Mouse (Mus musculus) CD4-positive, CD25-positive, alpha-beta regulatory T cell, adult 4 months (primary cell): ENCODE results near the gene Nek7. TPM values are rescaled to one million over a fixed set of nuclear protein-coding genes. Genes with fewer than 3 reads are reported as not detected.

Source experiments
- ATAC-seq: one replicate; pipeline ENCODE4 v1.8.0; 2017
- polyA plus RNA-seq, 2 experiments: library from polyadenylated mRNA; unstranded; fragments of 100-300 nt; shearing (Covaris generic); gene quantifications; one replicate each; pipeline ENCODE4 v1.2.1; 2017

The Nek7 gene
- polyA plus RNA-seq, 2 experiments from 2014 or later, result 58.1 to 74.3 TPM

- ATAC-seq, result no peak
These were observed 112.4 kb downstream of the Nek7 start for GRCm38 (mm10) chr1:138507446-138508043.

DNA sequence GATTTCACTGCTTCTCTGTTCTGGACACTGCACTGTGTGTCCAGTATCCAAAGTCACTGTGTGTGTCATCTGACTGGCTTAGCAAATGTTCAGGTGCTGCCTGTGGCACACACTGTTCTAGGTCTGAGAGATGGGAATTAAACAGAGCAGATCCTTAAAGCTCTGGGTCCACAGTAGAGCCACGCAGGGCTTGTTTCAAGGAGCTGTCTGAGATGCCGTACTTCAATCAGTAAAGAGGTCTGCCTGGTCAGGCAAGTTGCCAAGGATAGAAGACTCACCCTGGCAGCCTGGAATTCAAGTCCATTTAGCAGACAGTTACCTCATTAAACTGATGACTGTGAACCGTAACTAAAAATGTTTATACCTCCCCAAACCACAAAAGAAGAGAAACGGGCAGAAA is 112.9 kb downstream of the Nek7 start:
- no peak for ATAC-seq

DNA sequence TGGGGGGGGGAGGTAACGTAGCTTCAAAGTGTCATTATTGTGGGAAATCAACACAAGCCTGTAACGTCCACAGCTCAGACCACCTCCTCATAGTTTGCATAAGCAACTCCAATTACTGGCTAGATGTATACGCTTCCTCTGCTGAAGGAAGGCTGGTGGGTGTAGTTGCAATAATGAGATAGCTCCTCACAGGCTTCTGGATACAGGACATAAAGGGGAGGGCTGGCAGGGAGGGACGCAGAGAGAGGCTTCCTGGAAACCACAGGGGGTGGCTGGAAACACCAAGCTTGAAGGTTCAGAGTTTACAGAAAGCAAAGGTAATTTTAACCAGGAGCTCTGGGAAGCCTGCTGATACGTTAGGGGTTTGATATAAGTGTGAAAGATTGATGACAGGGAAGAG is 115.7 kb downstream of the Nek7 start:
- ATAC-seq, result no peak

GRCm38 (mm10) chr1:138500691-138501090 is 119.2 kb downstream of the Nek7 start:
- ATAC-seq, result no peak

DNA sequence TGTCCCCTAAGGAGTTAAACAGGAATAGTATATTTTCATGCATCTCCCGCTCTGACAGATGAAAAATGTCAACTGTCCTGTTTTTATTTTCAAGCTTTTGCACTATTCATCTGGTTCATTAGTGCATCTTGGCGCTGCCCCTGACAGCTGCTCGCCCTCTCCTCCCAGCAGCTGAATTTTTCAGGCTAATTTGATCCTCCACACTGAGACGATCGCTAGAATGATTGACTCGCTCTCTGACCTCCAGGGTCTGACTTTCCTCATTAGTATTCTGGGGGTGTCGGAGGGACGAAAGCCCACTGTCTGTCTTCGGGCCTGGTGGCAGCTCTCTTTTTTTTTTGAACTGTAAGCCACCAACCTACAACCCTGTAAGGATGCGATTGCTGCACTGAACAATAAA is 119.8 kb downstream of the Nek7 start:
- no peak for ATAC-seq

- ATAC-seq, result no peak
These were observed 120.5 kb downstream of the Nek7 start for GRCm38 (mm10) chr1:138499461-138499860.

- ATAC-seq, result no peak
These were observed 128.4 kb downstream of the Nek7 start for GRCm38 (mm10) chr1:138491382-138492097.

- ATAC-seq, result no peak
These were observed 132.4 kb downstream of the Nek7 start for GRCm38 (mm10) chr1:138487569-138487968.

DNA sequence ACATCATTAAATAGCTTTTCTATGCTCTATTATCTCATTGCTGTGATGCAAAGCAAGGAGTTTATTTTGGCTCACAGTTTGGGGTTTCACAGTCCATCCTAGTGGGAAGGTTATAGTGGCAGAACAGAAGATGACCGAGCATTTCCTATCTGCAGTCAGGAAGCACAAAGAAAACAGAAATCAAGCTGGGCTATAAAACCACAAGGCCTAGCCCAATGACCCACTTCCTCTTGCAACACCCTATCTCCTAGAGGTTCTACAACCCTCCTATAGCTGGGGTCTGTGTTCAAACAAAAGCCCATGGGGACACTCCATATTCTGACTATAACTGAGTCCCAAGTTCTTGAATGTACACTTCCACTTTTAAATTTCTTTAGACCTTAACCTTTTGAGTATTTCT is 139.2 kb downstream of the Nek7 start:
- no peak for ATAC-seq

DNA sequence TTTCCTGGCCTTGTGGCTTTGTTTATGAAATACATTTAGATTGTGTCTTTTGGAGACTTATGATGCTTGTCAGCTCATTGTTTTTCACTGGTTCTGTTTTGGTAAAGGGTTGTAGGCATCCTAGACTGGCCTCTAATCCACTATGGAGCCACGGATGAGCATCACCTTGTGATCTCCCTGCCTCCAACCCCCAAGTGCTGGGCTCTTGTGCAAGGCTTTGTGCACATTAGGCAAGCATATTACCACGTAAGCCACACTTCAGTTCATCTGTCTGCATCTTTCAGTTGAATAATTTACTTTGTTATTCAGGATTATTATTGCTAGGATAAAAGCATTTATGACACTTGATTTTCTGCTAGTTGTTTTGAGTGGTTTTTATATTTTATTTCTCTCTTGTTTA is 154.6 kb downstream of the Nek7 start:
- no peak for ATAC-seq

GRCm38 (mm10) chr1:138461425-138461824 is 158.5 kb downstream of the Nek7 start:
- ATAC-seq, result no peak

DNA sequence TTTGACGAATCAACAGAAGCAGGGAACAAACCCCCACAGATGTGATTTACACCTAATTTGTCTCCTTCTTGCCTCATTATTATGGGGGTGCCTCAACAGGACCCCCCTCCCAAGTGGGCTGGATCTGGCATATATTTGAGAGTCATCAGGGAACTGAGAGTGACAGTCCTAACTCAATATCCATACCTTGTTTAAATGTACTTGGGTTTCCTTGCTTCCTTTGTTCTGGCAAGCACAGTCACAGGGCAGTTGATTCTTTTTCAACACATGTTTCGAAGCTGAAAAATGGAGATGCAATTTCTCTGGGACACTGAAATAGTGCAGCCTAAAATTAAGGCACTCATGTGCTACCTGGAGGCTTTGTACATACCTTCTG is 170.5 kb downstream of the Nek7 start:
- ATAC-seq, result no peak

DNA sequence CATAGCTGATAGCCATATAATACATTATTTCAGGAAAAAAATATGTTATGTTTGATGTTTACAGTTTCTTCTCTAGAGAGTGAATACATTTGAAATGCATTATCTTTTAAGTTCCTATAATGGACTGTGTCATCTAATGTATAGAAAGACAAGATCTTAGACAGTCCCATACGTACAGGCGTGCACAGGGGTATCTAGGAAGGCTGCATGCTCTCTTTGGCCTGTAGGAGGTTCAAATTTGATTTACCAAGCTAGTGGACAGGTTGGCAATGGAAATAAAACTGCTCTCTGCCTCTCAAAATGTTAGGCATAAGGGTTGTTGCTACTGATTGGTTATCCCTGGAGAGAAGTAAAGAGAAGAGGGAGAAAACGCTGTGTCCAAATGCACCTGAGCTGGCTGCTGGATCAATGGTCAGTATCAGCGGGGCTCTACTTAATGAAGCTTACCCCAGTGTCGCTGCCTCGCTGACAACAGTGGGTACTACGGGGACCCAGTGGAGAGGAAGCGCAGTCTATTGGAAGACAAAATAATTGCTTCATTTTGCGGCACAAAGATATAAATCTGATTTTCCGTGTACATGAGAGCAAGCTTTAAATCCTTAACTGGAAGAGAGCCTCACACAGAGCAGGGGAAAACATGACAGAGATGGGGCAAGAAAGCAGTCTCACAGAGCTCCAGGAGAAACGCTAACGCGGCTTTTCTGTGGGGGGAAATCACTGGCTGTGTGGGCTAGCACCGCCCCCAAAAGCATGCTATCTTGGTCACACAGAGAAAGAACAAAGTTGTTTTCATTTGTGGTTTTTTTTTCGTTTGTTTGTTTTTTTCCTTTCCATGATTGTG is 171.1 kb downstream of the Nek7 start:
- no peak for ATAC-seq

GRCm38 (mm10) chr1:138446846-138447245 is 173.1 kb downstream of the Nek7 start:
- no peak for ATAC-seq

Other genes with a start within 250 kb of the Nek7 start
- gene Lhx9, start 228.4 kb upstream of the Nek7 start, polyA plus RNA-seq, result not detected
- 10 to 100 TPM in 1 of 2 experiments, 1 to 10 TPM in 1; 9.9 to 15.9 TPM for gene 2310009B15Rik, start 236.7 kb upstream of the Nek7 start, polyA plus RNA-seq